Comparison of ENCODE assay signal across 8 mouse cellular contexts in the genomic region with DNA sequence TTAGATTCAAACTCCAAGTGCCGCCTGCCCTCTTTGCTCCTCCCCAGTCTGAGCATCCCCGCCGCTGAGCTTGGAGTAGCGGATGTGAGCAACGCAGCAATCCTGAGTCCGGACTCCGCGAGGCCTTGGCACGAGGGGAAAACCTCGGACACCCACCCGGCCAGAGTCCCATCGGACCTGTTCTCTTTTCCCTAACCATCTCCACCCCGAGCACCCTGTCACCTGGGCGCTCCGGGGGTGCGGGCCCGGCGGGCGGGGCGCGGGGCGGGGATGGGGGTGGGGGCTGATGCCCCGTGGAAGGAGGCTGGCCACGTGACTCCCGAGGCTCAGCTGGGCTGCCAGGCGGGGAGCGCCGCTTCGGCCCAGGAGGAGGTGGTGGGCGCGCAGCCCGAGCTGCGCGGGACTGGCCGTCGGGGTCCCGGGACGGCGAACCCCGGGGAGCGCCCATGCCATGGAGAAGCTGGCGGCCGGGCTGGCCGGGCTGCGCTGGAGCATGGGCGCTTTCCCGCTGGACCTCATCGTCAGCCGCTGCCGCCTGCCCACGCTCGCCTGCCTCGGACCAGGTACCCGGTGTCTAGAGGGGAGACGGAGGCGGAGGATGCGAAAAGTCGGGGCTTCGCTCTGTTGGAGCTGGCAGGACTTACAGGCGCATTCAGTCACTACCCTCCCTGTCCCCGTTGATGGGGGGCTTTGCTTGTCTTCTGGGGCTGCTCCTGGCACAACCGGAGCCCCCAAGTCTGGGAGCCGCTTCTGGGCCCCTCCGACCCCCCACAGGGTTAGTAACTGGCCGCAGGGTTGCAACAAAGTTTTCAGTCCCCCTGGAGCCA. TPM values are rescaled to one million over a fixed set of nuclear protein-coding genes. Genes with fewer than 3 reads are reported as not detected.
DNase-seq lines count a peak whose midpoint lies in the region; ATAC-seq and TF ChIP-seq lines count a peak whose summit lies in the region.

A gene (plus strand): TSS at position 321 of the 827 bp plus-strand sequence.

- 0 out of 2 replicates have a peak within 1 kb of the TSS, but pooled peaks have one; percentile 13 for H3K9ac ChIP-seq in heart, adult 2 months (ENCODE audit: low read depth, low read length)
- peak within 1 kb of the TSS; percentile 58 for H3K9ac ChIP-seq in hindbrain, postnatal 0 days (replicated peaks; ENCODE audit: low read length)
- peak within 1 kb of the TSS; percentile 34; the same call in 1 of the 2 replicates for H3K9ac ChIP-seq in lung, embryonic 15.5 days
- H3K9ac ChIP-seq in stomach, embryonic 15.5 days: peak within 1 kb of the TSS; percentile 16; the same call in 1 of the 2 replicates

- no peaks in the 10 kb centered on the region for H3K4me1 ChIP-seq in heart, adult 2 months (ENCODE audit: control insufficient read depth, insufficient read depth, low read length)
- H3K4me1 ChIP-seq in hindbrain, postnatal 0 days (ENCODE audit: insufficient read depth, low read length): peaks cover 15% of the 10 kb centered on the region
- peaks cover 12% of the 10 kb centered on the region for H3K4me1 ChIP-seq in lung, embryonic 15.5 days
- H3K4me1 ChIP-seq in stomach, embryonic 15.5 days: peaks cover 11% of the 10 kb centered on the region

- DNase-seq in heart, adult 2 months: peak in 1 of 2 experiments; percentile 44
- DNase-seq in heart, postnatal 4 days: no peak
- peak; percentile 65 for DNase-seq in 3T3-L1 (ENCODE audit: low read depth, low spot score)
- DNase-seq in embryo, embryonic 9.5 days (ENCODE audit: extremely low spot score): peak; percentile 62
- DNase-seq in hindbrain, postnatal 0 days (ENCODE audit: low spot score): peak; percentile 56
- DNase-seq in ovary, postnatal 10 days (ENCODE audit: low spot score): no peak

- H3K27me3 ChIP-seq in heart, adult 2 months (ENCODE audit: control insufficient read depth, insufficient read depth, low read length): peaks cover 8% of the 10 kb centered on the region
- no peaks in the 10 kb centered on the region; the same call in 1 of the 2 replicates for H3K27me3 ChIP-seq in hindbrain, postnatal 0 days (ENCODE audit: insufficient read depth, low read length)
- H3K27me3 ChIP-seq in lung, embryonic 15.5 days: peaks cover 76% of the 10 kb centered on the region
- H3K27me3 ChIP-seq in stomach, embryonic 15.5 days (replicated peaks): peaks cover 49% of the 10 kb centered on the region

- ATAC-seq in hindbrain, postnatal 0 days: peak; percentile 45
- peak; percentile 55; the same call in 1 of the 2 replicates for ATAC-seq in lung, embryonic 15.5 days (ENCODE audit: borderline replicate concordance, extremely low read depth, low FRiP score, low TSS enrichment)
- peak; percentile 70 for ATAC-seq in stomach, embryonic 15.5 days (ENCODE audit: insufficient read depth, low FRiP score, low read depth)

- no peak for TF ChIP-seq CTCF in heart, adult 2 months (IDR thresholded peaks at IDR 0.05)
- TF ChIP-seq CTCF in hindbrain, postnatal 0 days (IDR thresholded peaks at IDR 0.05; ENCODE audit: low read depth): no peak

- H3K4me3 ChIP-seq in heart, adult 2 months: peak within 1 kb of the TSS; percentile 44
- peak within 1 kb of the TSS; percentile 54 for H3K4me3 ChIP-seq in hindbrain, postnatal 0 days (ENCODE audit: low read length)
- H3K4me3 ChIP-seq in lung, embryonic 15.5 days: peak within 1 kb of the TSS; percentile 49
- H3K4me3 ChIP-seq in stomach, embryonic 15.5 days (replicated peaks): peak within 1 kb of the TSS; percentile 47

- intact Hi-C loops in heart, adult 2 months (cut with DNase I): no loop called here

- no peaks in the 10 kb centered on the region for H3K79me2 ChIP-seq in heart, adult 2 months (replicated peaks; ENCODE audit: control insufficient read depth, insufficient read depth, low read length)

- peak within 1 kb of the TSS; percentile 83 for H3K4me2 ChIP-seq in hindbrain, postnatal 0 days (ENCODE audit: low read depth, low read length)
- H3K4me2 ChIP-seq in lung, embryonic 15.5 days: peak within 1 kb of the TSS; percentile 97
- H3K4me2 ChIP-seq in stomach, embryonic 15.5 days: peak within 1 kb of the TSS; percentile 97

- WGBS in heart, adult 2 months: 1% methylated on average over 65 of the region's 65 CpGs
- WGBS in hindbrain, postnatal 0 days: under 1% methylated on average over 63 of the region's 65 CpGs
- WGBS in lung, embryonic 15.5 days: 2% methylated on average over 65 of the region's 65 CpGs
- WGBS in stomach, embryonic 15.5 days: 1% methylated on average over 60 of the region's 65 CpGs

- TF ChIP-seq EP300 in heart, adult 2 months (IDR thresholded peaks at IDR 0.05; ENCODE audit: insufficient read depth, low read depth, low read length): no peak

- no peak for TF ChIP-seq POLR2A in heart, adult 2 months (IDR thresholded peaks at IDR 0.05; ENCODE audit: insufficient read depth, low read depth, low read length)

- H3K27ac ChIP-seq in heart, adult 2 months: no peak within 1 kb of the TSS
- H3K27ac ChIP-seq in hindbrain, postnatal 0 days: peak within 1 kb of the TSS; percentile 73
- H3K27ac ChIP-seq in lung, embryonic 15.5 days: no peak within 1 kb of the TSS
- H3K27ac ChIP-seq in stomach, embryonic 15.5 days: no peak within 1 kb of the TSS

- no peaks in the 10 kb centered on the region for H3K9me3 ChIP-seq in hindbrain, postnatal 0 days (ENCODE audit: low read length)
- no peaks in the 10 kb centered on the region for H3K9me3 ChIP-seq in lung, embryonic 15.5 days
- no peaks in the 10 kb centered on the region for H3K9me3 ChIP-seq in stomach, embryonic 15.5 days

- no peaks in the 10 kb centered on the region for H3K36me3 ChIP-seq in heart, adult 2 months (ENCODE audit: control insufficient read depth, insufficient read depth, low read length)
- H3K36me3 ChIP-seq in hindbrain, postnatal 0 days (ENCODE audit: insufficient read depth, low read length): no peaks in the 10 kb centered on the region
- H3K36me3 ChIP-seq in lung, embryonic 15.5 days: no peaks in the 10 kb centered on the region
- H3K36me3 ChIP-seq in stomach, embryonic 15.5 days: no peaks in the 10 kb centered on the region

RNA-seq across cellular contexts. Expression of the gene that starts here (rescaled TPM):
- under 1 TPM; 0.07 to 0.13 TPM for total RNA-seq in heart, adult 2 months (2021)
- 0.23 and 0.44 TPM in 2 replicates for polyA plus RNA-seq in heart, adult 2 months (2012; rRNA removed)
- total RNA-seq in heart, postnatal 4 days (2021): under 1 TPM; 0.27 to 0.45 TPM
- total RNA-seq in hindbrain, postnatal 0 days (2014; rRNA removed): 26.7 and 26.9 TPM in 2 replicates
- polyA plus RNA-seq in hindbrain, postnatal 0 days (2015; fragmentation: Nextera tagmentation; extraction: Ambion mirVana): 9.5 and 9.7 TPM in 2 replicates
- 0.22 and 0.25 TPM in 2 replicates for polyA plus RNA-seq in lung, embryonic 15.5 days (2015; fragmentation: Nextera tagmentation; extraction: Ambion mirVana)
- 0.30 and 0.59 TPM in 2 replicates for polyA plus RNA-seq in stomach, embryonic 15.5 days (2015; fragmentation: Nextera tagmentation; extraction: Ambion mirVana)

Comparison
In these comparisons a context has a peak if more than half of its experiments do, and no peak if none do; other contexts are left out.
1. RNA of the gene that starts here (total RNA-seq): 26.7 to 26.9 TPM in hindbrain, postnatal 0 days; 0.27 to 0.45 TPM in heart, postnatal 4 days and 0.07 to 0.13 TPM in heart, adult 2 months; every median in the first group is over 10 times any median in the second.
2. Peak in ATAC-seq, H3K4me3 ChIP-seq, H3K9ac ChIP-seq and H3K4me2 ChIP-seq in lung, embryonic 15.5 days; RNA of the gene not detected or under 1 TPM.
3. Peak in ATAC-seq, H3K4me3 ChIP-seq, H3K9ac ChIP-seq and H3K4me2 ChIP-seq in stomach, embryonic 15.5 days; RNA of the gene not detected or under 1 TPM.
4. DNase-seq: peak in 3T3-L1 (single experiment), embryo, embryonic 9.5 days (single experiment) and hindbrain, postnatal 0 days (single experiment); none in heart, postnatal 4 days (single experiment) and ovary, postnatal 10 days (single experiment).
5. Peak in every context shown above with its lines, with median percentiles within 50 percentile points of each other: H3K4me3 ChIP-seq, H3K9ac ChIP-seq, ATAC-seq and H3K4me2 ChIP-seq.